Mouse (Mus musculus): ENCODE measurements around the gene Paqr9. TPM values are rescaled to one million over a fixed set of nuclear protein-coding genes. Genes with fewer than 3 reads are reported as not detected.

The Paqr9 gene
- polyA plus RNA-seq, 1 experiment from 2014 or later: 0.45 TPM

DNA sequence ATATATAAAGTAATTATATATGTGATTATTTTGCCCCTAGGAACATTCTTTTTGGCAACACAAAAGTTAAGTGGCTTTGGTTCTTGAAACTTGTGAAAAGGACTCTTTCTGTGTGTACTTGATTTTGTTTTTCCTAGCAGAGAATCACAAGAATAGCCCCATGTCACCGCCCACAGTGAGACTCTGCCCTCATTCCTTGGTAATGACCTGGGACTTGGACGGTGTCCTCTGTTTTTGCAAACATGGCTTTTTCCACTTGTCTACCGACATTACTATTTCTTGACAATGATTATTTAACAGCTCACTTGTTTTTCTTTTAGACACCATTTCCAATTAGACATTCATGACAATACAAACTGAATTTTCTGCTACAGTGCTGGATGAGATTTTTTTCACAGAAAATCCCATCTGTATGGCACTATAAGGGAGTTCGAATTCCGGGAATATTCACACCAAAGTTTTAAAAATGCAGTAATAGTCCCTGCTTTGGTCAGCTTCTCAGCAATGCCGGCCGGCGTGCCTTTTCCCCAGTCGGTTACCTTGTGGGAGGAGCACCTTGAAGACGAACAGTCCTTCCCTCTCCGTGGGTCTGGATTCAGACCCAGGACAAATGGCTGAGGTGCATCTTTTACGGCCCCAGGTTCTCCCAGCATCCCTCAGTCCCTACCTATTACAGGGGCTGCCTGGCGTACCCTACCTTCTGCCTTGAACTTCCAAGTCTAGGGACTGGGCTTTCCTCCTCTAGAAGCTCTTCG lies 55.6 kb downstream of the Paqr9 start:
- no peak overlapping the region for H3K27ac ChIP-seq
- H3K4me3 ChIP-seq: no peak overlapping the region
- no peaks in the 10 kb centered on the region for H3K27me3 ChIP-seq
- H3K4me1 ChIP-seq: no peaks in the 10 kb centered on the region
- ATAC-seq (ENCODE audit: insufficient number of reproducible peaks, insufficient read depth, low FRiP score, low TSS enrichment): no peak
- no peak overlapping the region for H3K9ac ChIP-seq
- H3K36me3 ChIP-seq: no peaks in the 10 kb centered on the region
- WGBS: 80% methylated on average over 14 of the region's 14 CpGs
- H3K4me2 ChIP-seq (replicated peaks): no peak overlapping the region
- H3K9me3 ChIP-seq: no peaks in the 10 kb centered on the region

DNA sequence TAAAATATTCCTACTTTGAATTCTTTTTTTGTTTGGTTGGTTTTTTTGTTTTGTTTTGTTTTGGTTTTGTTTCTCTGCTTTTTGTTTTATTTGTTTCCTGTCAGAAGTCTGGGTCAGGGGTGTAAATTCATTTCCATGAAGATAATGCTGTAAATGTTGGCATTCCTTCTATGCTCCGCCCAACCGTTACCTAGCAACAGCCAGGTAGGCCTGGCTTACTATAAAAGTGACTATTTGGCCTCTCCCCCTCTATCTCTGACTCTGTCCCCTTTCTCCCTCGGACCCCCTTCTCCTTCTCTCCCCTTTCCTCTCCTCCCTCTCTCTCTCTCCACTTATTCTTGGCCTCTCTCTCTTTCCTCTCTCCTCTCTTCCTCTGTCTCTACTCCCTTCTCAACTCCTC lies 56.5 kb downstream of the Paqr9 start:
- Histone ChIP-seq H3K4me3 (no peak overlapping the region), H3K9me3 (no peaks in the 10 kb centered on the region), H3K27me3 (no peaks in the 10 kb centered on the region), H3K4me1 (no peaks in the 10 kb centered on the region), H3K36me3 (no peaks in the 10 kb centered on the region), H3K4me2 (replicated peaks) (no peak overlapping the region), H3K27ac (no peak overlapping the region), H3K9ac (no peak overlapping the region)
- no peak for ATAC-seq (ENCODE audit: insufficient number of reproducible peaks, insufficient read depth, low FRiP score, low TSS enrichment)
- 82% methylated on average over 3 of the region's 3 CpGs for WGBS

Other genes starting within 250 kb of the Paqr9 start
- gene Chst2, start 152.9 kb upstream of the Paqr9 start, polyA plus RNA-seq (2016; fragmentation: Nextera tagmentation; extraction: Ambion mirVana): 10.1 and 10.8 TPM in 2 replicates
- 155 and 164 TPM in 2 replicates for gene U2surp, start 47.7 kb upstream of the Paqr9 start, polyA plus RNA-seq (2016; fragmentation: Nextera tagmentation; extraction: Ambion mirVana)
- 6.7 and 8.8 TPM in 2 replicates for gene Pcolce2, start 77.9 kb downstream of the Paqr9 start, polyA plus RNA-seq (2016; fragmentation: Nextera tagmentation; extraction: Ambion mirVana)
- gene Trpc1, start 190.7 kb downstream of the Paqr9 start, polyA plus RNA-seq (2016; fragmentation: Nextera tagmentation; extraction: Ambion mirVana): 3.2 and 3.6 TPM in 2 replicates

Measured in embryonic facial prominence, embryonic 12.5 days (tissue).